Comparison of ENCODE assay signal across 9 mouse cellular contexts in genomic region chr9:37144251-37144650, GRCm38 (mm10). TPM values are rescaled to one million over a fixed set of nuclear protein-coding genes. Genes with fewer than 3 reads are reported as not detected.
A peak's percentile ranks its signal among the peaks of the same experiment; 100 is the strongest.
DNase-seq lines count a peak whose midpoint lies in the region; ATAC-seq and TF ChIP-seq lines count a peak whose summit lies in the region.
"Had no signal": no experiment of that assay in that cellular context is flagged by ENCODE, and none has a peak within 500 bp of the region (broad histone marks: within the 10 kb centered on the region; RNA-seq: fewer than 3 reads in every experiment).

No protein-coding gene starts in this region.

- no peaks in the 10 kb centered on the region for H3K36me3 ChIP-seq in lung, embryonic 16.5 days (ENCODE audit: control insufficient read depth, insufficient read depth, low read length)
- H3K36me3 ChIP-seq in embryonic facial prominence, embryonic 10.5 days (replicated peaks): no peaks in the 10 kb centered on the region
- no peaks in the 10 kb centered on the region for H3K36me3 ChIP-seq in heart, postnatal 0 days (replicated peaks; ENCODE audit: control insufficient read depth, insufficient read depth, low read length)
- H3K36me3 ChIP-seq in liver, embryonic 12.5 days: no peaks in the 10 kb centered on the region
- no peaks in the 10 kb centered on the region for H3K36me3 ChIP-seq in small intestine, adult 2 months (ENCODE audit: control insufficient read depth, insufficient read depth, low read length)

- H3K4me2 ChIP-seq in lung, embryonic 16.5 days (ENCODE audit: low read depth, low read length): peak overlapping the region; percentile 96
- peak overlapping the region; percentile 83 for H3K4me2 ChIP-seq in heart, postnatal 0 days (ENCODE audit: low read depth, low read length)
- peak overlapping the region; percentile 33; the same call in 1 of the 2 replicates for H3K4me2 ChIP-seq in liver, embryonic 12.5 days

- H3K4me3 ChIP-seq in lung, embryonic 16.5 days (ENCODE audit: low read length): peak overlapping the region; percentile 74
- H3K4me3 ChIP-seq in embryonic facial prominence, embryonic 10.5 days: peak overlapping the region; percentile 87
- H3K4me3 ChIP-seq in heart, postnatal 0 days (ENCODE audit: low read depth, low read length): no peak overlapping the region; the same call in 1 of the 2 replicates
- H3K4me3 ChIP-seq in liver, embryonic 12.5 days: no peak overlapping the region
- H3K4me3 ChIP-seq in small intestine, adult 2 months (ENCODE audit: low read depth, low read length): peak overlapping the region; percentile 17

- no peak for DNase-seq in lung, postnatal 25 days (ENCODE audit: low spot score)
- peak; percentile 89 for DNase-seq in embryonic facial prominence, embryonic 10.5 days (ENCODE audit: low spot score)
- no peak for DNase-seq in heart, postnatal 0 days (ENCODE audit: low spot score)
- DNase-seq in layer of hippocampus, adult 11-12 months (ENCODE audit: low spot score): no peak
- DNase-seq in spleen, postnatal 36 days (ENCODE audit: low spot score in 2 of 2): no peak

- H3K9me3 ChIP-seq in lung, embryonic 16.5 days (ENCODE audit: control insufficient read depth, low read length): no peaks in the 10 kb centered on the region
- H3K9me3 ChIP-seq in embryonic facial prominence, embryonic 10.5 days: no peaks in the 10 kb centered on the region
- H3K9me3 ChIP-seq in heart, postnatal 0 days (replicated peaks; ENCODE audit: control insufficient read depth, low read length): no peaks in the 10 kb centered on the region
- no peaks in the 10 kb centered on the region for H3K9me3 ChIP-seq in liver, embryonic 12.5 days (replicated peaks)

- peaks cover 24% of the 10 kb centered on the region for H3K4me1 ChIP-seq in lung, embryonic 16.5 days (replicated peaks; ENCODE audit: control insufficient read depth, insufficient read depth, low read length)
- peaks cover 78% of the 10 kb centered on the region for H3K4me1 ChIP-seq in embryonic facial prominence, embryonic 10.5 days
- peaks cover 9% of the 10 kb centered on the region; the same call in 1 of the 2 replicates for H3K4me1 ChIP-seq in heart, postnatal 0 days (ENCODE audit: control insufficient read depth, insufficient read depth)
- peaks cover 7% of the 10 kb centered on the region; the same call in 1 of the 2 replicates for H3K4me1 ChIP-seq in liver, embryonic 12.5 days
- peaks cover 4% of the 10 kb centered on the region; the same call in 1 of the 2 replicates for H3K4me1 ChIP-seq in small intestine, adult 2 months (ENCODE audit: control insufficient read depth, insufficient read depth, insufficient read length, low read length)

- no peak for TF ChIP-seq POLR2A in small intestine, adult 2 months (IDR thresholded peaks at IDR 0.05; ENCODE audit: low read depth, low read length)

- no peak overlapping the region for H3K27ac ChIP-seq in lung, embryonic 16.5 days (ENCODE audit: low read length)
- H3K27ac ChIP-seq in embryonic facial prominence, embryonic 10.5 days (replicated peaks): peak overlapping the region; percentile 97
- no peak overlapping the region for H3K27ac ChIP-seq in heart, postnatal 0 days (ENCODE audit: low read depth)
- H3K27ac ChIP-seq in liver, embryonic 12.5 days: no peak overlapping the region
- no peak overlapping the region; the same call in 1 of the 2 replicates for H3K27ac ChIP-seq in small intestine, adult 2 months (ENCODE audit: insufficient read depth, low read depth, low read length)
- H3K27ac ChIP-seq: liver, embryonic 14.5 days had no signal

- no peak for TF ChIP-seq CTCF in heart, postnatal 0 days (IDR thresholded peaks at IDR 0.05; ENCODE audit: low read depth)
- no peak for TF ChIP-seq CTCF in small intestine, adult 2 months (IDR thresholded peaks at IDR 0.05; ENCODE audit: extremely low read depth, insufficient read length, insufficient replicate concordance, low read depth, low read length)

- H3K9ac ChIP-seq in lung, embryonic 16.5 days (ENCODE audit: low read length): peak overlapping the region; percentile 91
- H3K9ac ChIP-seq in heart, postnatal 0 days (replicated peaks; ENCODE audit: low read depth, low read length): no peak overlapping the region
- H3K9ac ChIP-seq in liver, embryonic 12.5 days: no peak overlapping the region
- H3K9ac ChIP-seq: liver, embryonic 14.5 days had no signal

- TF ChIP-seq EP300 in heart, postnatal 0 days (IDR thresholded peaks at IDR 0.05; ENCODE audit: low read depth): no peak

- no peak for ATAC-seq in lung, embryonic 16.5 days (ENCODE audit: low read depth)
- no peak for ATAC-seq in heart, postnatal 0 days (ENCODE audit: insufficient read depth, low read depth)
- no peak for ATAC-seq in liver, embryonic 12.5 days

- WGBS in lung, embryonic 16.5 days: 9% methylated on average over 20 of the region's 21 CpGs
- 2% methylated on average over 21 of the region's 21 CpGs for whole genome bisulfite sequencing in embryonic facial prominence, embryonic 10.5 days
- 26% methylated on average over 21 of the region's 21 CpGs for WGBS in heart, postnatal 0 days
- 15% methylated on average over 21 of the region's 21 CpGs for WGBS in liver, embryonic 12.5 days (ENCODE audit: insufficient replicate concordance)
- 14% methylated on average over 21 of the region's 21 CpGs for WGBS in small intestine, adult 2 months

- peaks cover 8% of the 10 kb centered on the region for H3K27me3 ChIP-seq in lung, embryonic 16.5 days (ENCODE audit: control insufficient read depth, insufficient read depth, low read depth, low read length)
- 0 out of 2 replicates have a peak, but pooled peaks cover 8% of the 10 kb centered on the region for H3K27me3 ChIP-seq in embryonic facial prominence, embryonic 10.5 days (replicated peaks; ENCODE audit: low read depth, poor library complexity, severe bottlenecking)
- peaks cover 23% of the 10 kb centered on the region; the same call in 1 of the 2 replicates for H3K27me3 ChIP-seq in heart, postnatal 0 days (ENCODE audit: control insufficient read depth, insufficient read depth, low read length)
- peaks cover 95% of the 10 kb centered on the region for H3K27me3 ChIP-seq in liver, embryonic 12.5 days (replicated peaks)
- H3K27me3 ChIP-seq in small intestine, adult 2 months (ENCODE audit: control insufficient read depth, insufficient read depth, low read length): peaks cover 36% of the 10 kb centered on the region

RNA-seq across cellular contexts. Expression of gene Pknox2, which starts 3.0 kb away (rescaled TPM):
- polyA plus RNA-seq in lung, embryonic 16.5 days (2015; fragmentation: Nextera tagmentation; extraction: Ambion mirVana): 11.7 and 12.8 TPM in 2 replicates
- polyA plus RNA-seq in embryonic facial prominence, embryonic 10.5 days (2016; fragmentation: Nextera tagmentation; extraction: Ambion mirVana): 32.7 and 33.0 TPM in 2 replicates
- 0.54 and 7.3 TPM in 2 replicates for total RNA-seq in heart, postnatal 0 days (2014; rRNA removed; ENCODE audit: low replicate concordance)
- 2.0 and 2.4 TPM in 2 replicates for polyA plus RNA-seq in heart, postnatal 0 days (2015; fragmentation: Nextera tagmentation; extraction: Ambion mirVana)
- polyA plus RNA-seq in liver, embryonic 12.5 days (2016; fragmentation: Nextera tagmentation; extraction: Ambion mirVana): 0.57 and 0.99 TPM in 2 replicates
- polyA plus RNA-seq in small intestine, adult 2 months (2012; rRNA removed): 2.5 and 2.7 TPM in 2 replicates

Comparison
In these comparisons a context has a peak if more than half of its experiments do, and no peak if none do; other contexts are left out.
1. H3K4me2 ChIP-seq: peak in every context shown above with its lines; median percentile 96 in lung, embryonic 16.5 days; 83 in heart, postnatal 0 days; 33 in liver, embryonic 12.5 days.
2. H3K4me3 ChIP-seq: peak in lung, embryonic 16.5 days (single experiment), embryonic facial prominence, embryonic 10.5 days (single experiment) and small intestine, adult 2 months (single experiment); none in heart, postnatal 0 days (single experiment) and liver, embryonic 12.5 days (single experiment).